25 mouse cellular contexts compared by ENCODE assay signal in the genomic region with DNA sequence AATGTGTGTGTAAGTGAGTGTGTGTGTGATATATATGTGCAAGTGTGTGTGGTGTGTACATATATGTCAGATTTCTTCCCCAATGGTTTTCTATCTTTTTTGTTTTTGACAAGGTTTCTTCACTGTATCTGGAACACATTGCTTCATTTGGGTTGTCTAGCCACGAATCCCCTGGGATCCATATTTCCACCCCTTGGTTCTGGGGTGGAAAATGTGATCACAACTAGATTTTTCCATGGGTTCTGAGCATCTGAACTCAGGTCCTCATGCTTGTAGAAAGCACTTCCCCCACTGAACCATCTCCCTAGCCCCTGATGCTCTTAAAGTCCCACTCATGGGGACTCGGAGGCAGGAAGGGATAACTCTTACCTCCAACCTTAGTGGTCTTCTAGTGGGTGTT.
"Had no signal": no experiment of that assay in that cellular context is flagged by ENCODE, and none has a peak within 500 bp of the region (broad histone marks: within the 10 kb centered on the region; RNA-seq: fewer than 3 reads in every experiment).

No protein-coding gene starts in this region.

- H3K4me3 ChIP-seq: gastrocnemius, adult 2 months; heart, adult 2 months; heart, embryonic 13.5 days; heart, embryonic 15.5 days; hindbrain, embryonic 10.5 days; hindbrain, embryonic 12.5 days; intestine, embryonic 15.5 days; kidney, embryonic 15.5 days; limb, embryonic 13.5 days; limb, embryonic 15.5 days; liver, embryonic 12.5 days had no signal

- H3K4me2 ChIP-seq: heart, embryonic 11.5 days; heart, embryonic 13.5 days; heart, embryonic 15.5 days; hindbrain, embryonic 12.5 days; hindbrain, embryonic 14.5 days; intestine, embryonic 15.5 days; kidney, embryonic 15.5 days; limb, embryonic 13.5 days; limb, embryonic 15.5 days; liver, embryonic 12.5 days had no signal

- H3K9me3 ChIP-seq: heart, embryonic 13.5 days; heart, embryonic 15.5 days; hindbrain, embryonic 10.5 days; hindbrain, embryonic 12.5 days; intestine, embryonic 15.5 days; kidney, embryonic 15.5 days; limb, embryonic 13.5 days; limb, embryonic 15.5 days; liver, embryonic 12.5 days had no signal

- H3K9ac ChIP-seq: heart, embryonic 13.5 days; heart, embryonic 15.5 days; hindbrain, embryonic 12.5 days; hindbrain, embryonic 14.5 days; intestine, embryonic 15.5 days; kidney, embryonic 15.5 days; limb, embryonic 13.5 days; limb, embryonic 15.5 days; liver, embryonic 12.5 days; liver, embryonic 14.5 days had no signal

- H3K27me3 ChIP-seq: heart, embryonic 13.5 days; heart, embryonic 15.5 days; hindbrain, embryonic 12.5 days; intestine, embryonic 15.5 days; kidney, embryonic 15.5 days; limb, embryonic 13.5 days; limb, embryonic 15.5 days; liver, embryonic 12.5 days had no signal

- DNase-seq: gastrocnemius, adult 2 months; gastrocnemius, postnatal 10 days; gastrocnemius, postnatal 25 days; heart, adult 2 months; heart, postnatal 4 days; kidney, adult 18-20 months; kidney, adult 9 months; kidney, postnatal 14 days; kidney, postnatal 36 days; layer of hippocampus, adult 9-11 months; layer of hippocampus, postnatal 36 days; left cerebral cortex, postnatal 4 days had no signal

- H3K36me3 ChIP-seq: heart, embryonic 13.5 days; heart, embryonic 15.5 days; hindbrain, embryonic 10.5 days; hindbrain, embryonic 12.5 days; intestine, embryonic 15.5 days; kidney, embryonic 15.5 days; limb, embryonic 13.5 days; limb, embryonic 15.5 days; liver, embryonic 12.5 days had no signal

- H3K4me1 ChIP-seq: heart, embryonic 15.5 days; hindbrain, embryonic 12.5 days; intestine, embryonic 15.5 days; kidney, embryonic 15.5 days; limb, embryonic 13.5 days; limb, embryonic 15.5 days; liver, embryonic 12.5 days had no signal

- H3K27ac ChIP-seq: gastrocnemius, adult 2 months; heart, adult 2 months; heart, embryonic 13.5 days; heart, embryonic 15.5 days; hindbrain, embryonic 10.5 days; hindbrain, embryonic 12.5 days; hindbrain, embryonic 14.5 days; intestine, embryonic 15.5 days; kidney, embryonic 15.5 days; kidney, postnatal 0 days; limb, embryonic 13.5 days; limb, embryonic 15.5 days; liver, embryonic 12.5 days; liver, embryonic 14.5 days had no signal
